In the genomic region with DNA sequence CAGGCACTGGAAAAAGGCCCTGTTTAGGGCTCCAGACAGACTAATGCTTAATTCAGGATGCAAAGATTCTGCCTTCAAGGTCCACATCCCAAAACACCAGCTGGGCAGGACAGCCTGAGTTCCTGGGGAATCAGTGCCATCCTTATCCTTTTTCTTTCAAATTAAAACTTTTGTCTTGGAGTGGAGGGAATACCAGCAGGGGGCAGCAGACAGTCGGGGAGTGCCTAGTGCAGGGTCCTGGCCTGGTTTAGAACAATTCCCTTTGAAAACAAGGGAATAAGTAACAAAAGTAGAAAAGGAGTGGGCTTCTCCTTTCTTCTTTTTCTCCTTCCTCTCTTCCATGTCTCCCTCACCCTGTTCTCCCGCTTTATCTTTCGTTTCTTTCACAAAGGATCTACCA, we compare ENCODE assay signal across 9 mouse cellular contexts. TPM values are rescaled to one million over a fixed set of nuclear protein-coding genes. Genes with fewer than 3 reads are reported as not detected.
DNase-seq lines count a peak whose midpoint lies in the region; ATAC-seq lines count a peak whose summit lies in the region.
"Had no signal": no experiment of that assay in that cellular context is flagged by ENCODE, and none has a peak within 500 bp of the region (broad histone marks: within the 10 kb centered on the region; RNA-seq: fewer than 3 reads in every experiment).

No protein-coding gene starts in this region.

- no peak overlapping the region for H3K4me3 ChIP-seq in intestine, embryonic 14.5 days (ENCODE audit: low read depth, low read length)
- no peak overlapping the region for H3K4me3 ChIP-seq in intestine, embryonic 16.5 days (ENCODE audit: low read length)
- H3K4me3 ChIP-seq in neural tube, embryonic 11.5 days (ENCODE audit: low read depth, low read length) = no peak overlapping the region
- H3K4me3 ChIP-seq: erythroblast, embryonic 14.5 days had no signal

- intact Hi-C loops in left cerebral cortex, postnatal 25 days (cut with DNase I) = loop anchor here (1.0 to 10.0 kb wide), 4 partner anchors 122 to 528 kb away; partner anchors contain the start of genes 4930519P11Rik and Zfp341

- H3K36me3 ChIP-seq in intestine, embryonic 14.5 days (ENCODE audit: control insufficient read depth, insufficient read depth, low read length) = no peaks in the 10 kb centered on the region
- H3K36me3 ChIP-seq in intestine, embryonic 16.5 days (ENCODE audit: control insufficient read depth, insufficient read depth, low read length) = no peaks in the 10 kb centered on the region
- H3K36me3 ChIP-seq in neural tube, embryonic 11.5 days (ENCODE audit: control insufficient read depth, insufficient read depth, low read length) = no peaks in the 10 kb centered on the region

- WGBS in intestine, embryonic 14.5 days = 10% methylated on average over 3 of the region's 3 CpGs
- WGBS in intestine, embryonic 16.5 days = 20% methylated on average over 3 of the region's 3 CpGs
- WGBS in neural tube, embryonic 11.5 days = 10% methylated on average over 3 of the region's 3 CpGs

- H3K9ac ChIP-seq in intestine, embryonic 14.5 days (ENCODE audit: low read length) = no peak overlapping the region
- no peak overlapping the region for H3K9ac ChIP-seq in intestine, embryonic 16.5 days (ENCODE audit: low read depth, low read length)
- no peak overlapping the region for H3K9ac ChIP-seq in neural tube, embryonic 11.5 days (ENCODE audit: low read length)

- 0 out of 2 replicates have a peak, but pooled peaks have one; percentile 47 for ATAC-seq in intestine, embryonic 14.5 days (replicated peaks; ENCODE audit: low FRiP score, low TSS enrichment, low read depth)
- no peak for ATAC-seq in intestine, embryonic 16.5 days
- peak; percentile 38; the same call in 1 of the 2 replicates for ATAC-seq in frontal cortex, adult (ENCODE audit: low TSS enrichment)
- ATAC-seq in neural tube, embryonic 11.5 days (ENCODE audit: insufficient read depth, low FRiP score, low TSS enrichment) = no peak

- no peak overlapping the region for H3K27ac ChIP-seq in intestine, embryonic 14.5 days (ENCODE audit: low read depth)
- no peak overlapping the region for H3K27ac ChIP-seq in intestine, embryonic 16.5 days (ENCODE audit: low read length)
- no peak overlapping the region for H3K27ac ChIP-seq in neural tube, embryonic 11.5 days (ENCODE audit: low read depth, low read length)

- no peaks in the 10 kb centered on the region for H3K27me3 ChIP-seq in intestine, embryonic 14.5 days (replicated peaks; ENCODE audit: control insufficient read depth, insufficient read depth, low read length)
- H3K27me3 ChIP-seq in intestine, embryonic 16.5 days (replicated peaks; ENCODE audit: control insufficient read depth, insufficient read depth, low read length) = no peaks in the 10 kb centered on the region
- no peaks in the 10 kb centered on the region for H3K27me3 ChIP-seq in neural tube, embryonic 11.5 days (ENCODE audit: control insufficient read depth, insufficient read depth, low read length)

- no peak overlapping the region for H3K4me2 ChIP-seq in intestine, embryonic 14.5 days (ENCODE audit: low read length)
- no peak overlapping the region for H3K4me2 ChIP-seq in intestine, embryonic 16.5 days (ENCODE audit: low read depth, low read length)
- H3K4me2 ChIP-seq in neural tube, embryonic 11.5 days (ENCODE audit: low read depth) = no peak overlapping the region

- peak; percentile 89 for DNase-seq in intestine, embryonic 14.5 days (ENCODE audit: low spot score)
- peak; percentile 85 for DNase-seq in ES-CJ7 (ENCODE audit: low read depth, low spot score)
- peak; percentile 53 for DNase-seq in c-Kit-positive CD71-positive TER-119-negative erythroid progenitor cells, embryonic 14.5 days (ENCODE audit: low read depth)
- DNase-seq in left cerebral cortex, postnatal 25 days (ENCODE audit: low spot score in 2 of 2) = peak; percentile 56 to 76
- peak; percentile 79 for DNase-seq in neural tube, embryonic 11.5 days (ENCODE audit: low spot score)
- peak; percentile 43 to 66 for DNase-seq in thymus, postnatal 36 days

- H3K9me3 ChIP-seq in intestine, embryonic 14.5 days (ENCODE audit: control insufficient read depth, low read length) = no peaks in the 10 kb centered on the region
- no peaks in the 10 kb centered on the region for H3K9me3 ChIP-seq in intestine, embryonic 16.5 days (ENCODE audit: control insufficient read depth, low read length)
- no peaks in the 10 kb centered on the region for H3K9me3 ChIP-seq in neural tube, embryonic 11.5 days (ENCODE audit: control insufficient read depth, low read length)

- no peaks in the 10 kb centered on the region for H3K4me1 ChIP-seq in intestine, embryonic 14.5 days (replicated peaks; ENCODE audit: control insufficient read depth, insufficient read depth, low read length)
- no peaks in the 10 kb centered on the region for H3K4me1 ChIP-seq in intestine, embryonic 16.5 days (ENCODE audit: control insufficient read depth, insufficient read depth, low read length)
- H3K4me1 ChIP-seq in neural tube, embryonic 11.5 days (ENCODE audit: control insufficient read depth, insufficient read depth, low read length) = peaks cover 5% of the 10 kb centered on the region

RNA-seq across cellular contexts. Expression of gene Snta1, which starts 9.2 kb away (rescaled TPM):
- polyA plus RNA-seq in intestine, embryonic 14.5 days (2014; fragmentation: Nextera tagmentation; extraction: Ambion mirVana) = 2.3 and 2.7 TPM in 2 replicates
- polyA plus RNA-seq in intestine, embryonic 16.5 days (2015; fragmentation: Nextera tagmentation; extraction: Ambion mirVana) = 4.1 and 4.3 TPM in 2 replicates
- total RNA-seq in left cerebral cortex, postnatal 25 days (2021) = 10 to 100 TPM; 30.7 to 35.7 TPM
- 2.8 TPM in 2 replicates for polyA plus RNA-seq in neural tube, embryonic 11.5 days (2014; fragmentation: Nextera tagmentation; extraction: Ambion mirVana)

RNA-seq across cellular contexts. Expression of gene Cbfa2t2, which starts 19.2 kb away (rescaled TPM):
- polyA plus RNA-seq in intestine, embryonic 14.5 days (2014; fragmentation: Nextera tagmentation; extraction: Ambion mirVana) = 33.6 and 42.3 TPM in 2 replicates
- 21.9 and 23.0 TPM in 2 replicates for polyA plus RNA-seq in intestine, embryonic 16.5 days (2015; fragmentation: Nextera tagmentation; extraction: Ambion mirVana)
- total RNA-seq in left cerebral cortex, postnatal 25 days (2021) = 10 to 100 TPM; 54.6 to 57.5 TPM
- 62.6 and 63.6 TPM in 2 replicates for polyA plus RNA-seq in neural tube, embryonic 11.5 days (2014; fragmentation: Nextera tagmentation; extraction: Ambion mirVana)

RNA-seq across cellular contexts. Expression of gene Cdk5rap1, which starts 44.3 kb away (rescaled TPM):
- polyA plus RNA-seq in intestine, embryonic 14.5 days (2014; fragmentation: Nextera tagmentation; extraction: Ambion mirVana) = 9.5 and 18.0 TPM in 2 replicates
- 16.9 and 18.1 TPM in 2 replicates for polyA plus RNA-seq in intestine, embryonic 16.5 days (2015; fragmentation: Nextera tagmentation; extraction: Ambion mirVana)
- 10 to 100 TPM; 11.4 to 17.4 TPM for total RNA-seq in left cerebral cortex, postnatal 25 days (2021)
- polyA plus RNA-seq in neural tube, embryonic 11.5 days (2014; fragmentation: Nextera tagmentation; extraction: Ambion mirVana) = 15.8 and 16.0 TPM in 2 replicates

Comparison
In these comparisons a context has a peak if more than half of its experiments do, and no peak if none do; other contexts are left out.
1. ATAC-seq: peak in intestine, embryonic 14.5 days (single experiment) and frontal cortex, adult (single experiment); none in intestine, embryonic 16.5 days (single experiment) and neural tube, embryonic 11.5 days (single experiment).
2. Peak in every context shown above with its lines, with median percentiles within 50 percentile points of each other: DNase-seq.